Mouse (Mus musculus) kidney, postnatal 0 days (tissue): Measurements from ENCODE around the gene Ticrr. TPM values are rescaled to one million over a fixed set of nuclear protein-coding genes. Genes with fewer than 3 reads are reported as not detected.

ENCODE experiments used
- ATAC-seq: fragments of 200-750 bp; cut with Nextera tagmentation; replicated peaks from 2 replicates; pipeline ENCODE4 v1.8.0; 2017; ENCODE audit warnings: low read depth, moderate number of reproducible peaks, moderate TSS enrichment, moderate library complexity; ENCODE audit not compliant: low FRiP score
- DNase-seq: peaks from one replicate; pipeline ENCODE4 v3.0.0-alpha.2; 2016; ENCODE audit warnings: low spot score
- H3K27ac ChIP-seq: fragments of 300-500 bp; sonication (generic); 2 replicates; pipeline ENCODE4 v1.5.1; 2014; ENCODE audit warnings: mild to moderate bottlenecking
- H3K27me3 ChIP-seq: fragments of 300-500 bp; sonication (generic); 2 replicates; pipeline ENCODE4 v1.6.1; 2014; ENCODE audit warnings: low read length, mixed read lengths; ENCODE audit not compliant: insufficient read depth
- H3K36me3 ChIP-seq: fragments of 300-500 bp; sonication (generic); 2 replicates; pipeline ENCODE4 v1.6.1; 2014; ENCODE audit warnings: low read length, mixed read lengths; ENCODE audit not compliant: insufficient read depth
- H3K4me1 ChIP-seq: fragments of 300-500 bp; sonication (generic); replicated peaks from 2 replicates; pipeline ENCODE4 v1.6.1; 2014; ENCODE audit warnings: antibody characterized with exemption, low read length, mixed read lengths; ENCODE audit not compliant: insufficient read depth
- H3K4me2 ChIP-seq: fragments of 300-500 bp; sonication (generic); 2 replicates; pipeline ENCODE4 v1.6.1; 2014; ENCODE audit warnings: mild to moderate bottlenecking, low read length, moderate library complexity, mixed read lengths
- H3K4me3 ChIP-seq: fragments of 300-500 bp; sonication (generic); replicated peaks from 2 replicates; pipeline ENCODE4 v1.5.1; 2014; ENCODE audit warnings: low read depth, low read length
- H3K9ac ChIP-seq: fragments of 300-500 bp; sonication (generic); 2 replicates; pipeline ENCODE4 v1.6.1; 2014; ENCODE audit warnings: low read depth, low read length
- H3K9me3 ChIP-seq: fragments of 300-500 bp; sonication (generic); replicated peaks from 2 replicates; pipeline ENCODE4 v1.6.1; 2016; ENCODE audit warnings: low read length, inconsistent platforms, mixed read lengths
- CTCF ChIP-seq: IDR thresholded peaks from 2 replicates; pipeline ENCODE4 v1.5.1; 2016; ENCODE audit warnings: antibody characterized with exemption, low read depth, mild to moderate bottlenecking, moderate library complexity
- WGBS: fragments of 180-500 bp; shearing (Covaris S2); extraction: QIAGEN DNeasy Blood & Tissue Kit; methylation state at CpG from one replicate; pipeline ENCODE4 v1.1.7; 2014; 5-methylcytosine and 5-hydroxymethylcytosine counted together
- polyA plus RNA-seq: library from polyadenylated mRNA; unstranded; fragments of >200 nt; fragmentation: Nextera tagmentation; extraction: Ambion mirVana; gene quantifications from 2 replicates; pipeline ENCODE4 v1.2.1, GENCODE M21; 2015

Ticrr gene
- polyA plus RNA-seq, 1 experiment from 2014 or later: 3.1 TPM

DNA sequence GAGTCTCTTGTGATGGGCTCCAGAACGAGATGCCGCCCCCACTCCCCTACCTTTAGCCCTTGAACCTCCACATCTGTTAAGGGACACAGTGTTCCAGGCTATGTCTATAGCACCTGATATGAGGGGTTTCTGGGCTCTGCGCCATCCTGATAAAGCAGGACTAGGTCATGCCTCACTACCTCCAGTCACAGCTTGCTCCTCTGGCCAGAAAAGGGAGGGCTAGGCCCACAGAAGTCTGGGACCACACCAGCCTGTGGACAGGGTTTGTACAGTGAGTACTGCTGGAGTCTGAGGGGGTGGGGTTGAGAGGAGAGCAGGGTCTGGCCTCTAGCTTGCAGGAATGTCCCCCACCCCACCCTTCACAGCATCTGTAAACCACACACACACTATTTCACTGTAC, 12.8 kb upstream of the Ticrr start:
- WGBS: 55% methylated on average over 3 of the region's 3 CpGs
- DNase-seq: no peak
- Histone ChIP-seq H3K36me3 (no peaks in the 10 kb centered on the region), H3K9ac (no peak overlapping the region), H3K4me3 (no peak overlapping the region), H3K27ac (peak overlapping the region; percentile 64), H3K4me1 (no peaks in the 10 kb centered on the region), H3K4me2 (no peak overlapping the region), H3K27me3 (no peaks in the 10 kb centered on the region), H3K9me3 (no peaks in the 10 kb centered on the region)
- no peak for TF ChIP-seq CTCF
- ATAC-seq: peak; percentile 92

DNA sequence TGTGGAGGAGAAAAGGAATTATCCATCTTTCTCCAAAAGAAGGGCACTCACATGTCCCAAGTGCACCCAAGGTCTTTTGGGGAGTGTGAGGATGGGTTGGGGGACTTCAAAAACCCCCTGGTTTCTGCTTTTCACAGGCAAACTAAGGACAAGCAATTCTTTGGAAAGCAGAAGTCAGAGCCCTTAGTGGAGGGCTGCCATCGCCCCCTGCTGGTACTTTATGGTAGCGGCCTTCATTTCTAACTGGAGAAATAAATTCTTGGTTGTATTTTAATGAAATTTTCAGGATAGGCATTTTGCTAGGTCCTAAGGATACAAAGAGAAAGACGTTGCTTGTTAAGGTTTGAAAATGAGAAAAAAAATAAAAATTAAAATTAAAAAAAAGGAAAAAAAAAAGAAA, 11.0 kb upstream of the Ticrr start:
- no peak for ATAC-seq
- Histone ChIP-seq H3K9me3 (no peaks in the 10 kb centered on the region), H3K36me3 (no peaks in the 10 kb centered on the region), H3K27me3 (no peaks in the 10 kb centered on the region), H3K27ac (no peak overlapping the region), H3K9ac (no peak overlapping the region), H3K4me2 (no peak overlapping the region), H3K4me3 (no peak overlapping the region), H3K4me1 (no peaks in the 10 kb centered on the region)
- TF ChIP-seq CTCF: peak; percentile 87
- DNase-seq: peak; percentile 67
- 5% methylated on average over 3 of the region's 3 CpGs for WGBS

DNA sequence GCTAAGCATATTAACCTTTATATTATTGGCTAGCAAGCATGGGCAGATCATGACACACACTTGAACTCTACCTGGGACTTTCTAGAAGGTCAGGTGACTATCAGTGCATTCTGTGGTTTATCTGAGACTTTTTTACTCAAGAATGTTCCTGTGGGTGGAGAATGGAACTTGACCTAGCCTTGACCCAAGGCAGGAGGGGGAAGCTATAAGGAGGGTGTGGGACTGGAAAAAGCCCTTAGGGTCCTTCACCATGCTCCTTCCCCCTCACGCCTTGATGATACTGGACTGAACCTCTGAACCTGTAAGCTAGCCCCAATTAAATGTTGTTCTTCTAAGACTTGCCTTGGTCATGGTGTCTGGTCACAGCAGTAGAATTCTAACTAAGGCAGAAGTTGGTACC, 5.8 kb upstream of the Ticrr start:
- TF ChIP-seq CTCF: no peak
- no peaks in the 10 kb centered on the region for H3K9me3 ChIP-seq
- no peaks in the 10 kb centered on the region for H3K36me3 ChIP-seq
- H3K4me1 ChIP-seq: no peaks in the 10 kb centered on the region; the same call in 1 of the 2 replicates
- H3K4me3 ChIP-seq: no peak overlapping the region
- no peak overlapping the region for H3K27ac ChIP-seq
- ATAC-seq: no peak
- no peak overlapping the region for H3K9ac ChIP-seq
- H3K4me2 ChIP-seq: no peak overlapping the region
- no peaks in the 10 kb centered on the region for H3K27me3 ChIP-seq
- DNase-seq: no peak
- 68% methylated on average over 1 of the region's 1 CpGs for WGBS

DNA sequence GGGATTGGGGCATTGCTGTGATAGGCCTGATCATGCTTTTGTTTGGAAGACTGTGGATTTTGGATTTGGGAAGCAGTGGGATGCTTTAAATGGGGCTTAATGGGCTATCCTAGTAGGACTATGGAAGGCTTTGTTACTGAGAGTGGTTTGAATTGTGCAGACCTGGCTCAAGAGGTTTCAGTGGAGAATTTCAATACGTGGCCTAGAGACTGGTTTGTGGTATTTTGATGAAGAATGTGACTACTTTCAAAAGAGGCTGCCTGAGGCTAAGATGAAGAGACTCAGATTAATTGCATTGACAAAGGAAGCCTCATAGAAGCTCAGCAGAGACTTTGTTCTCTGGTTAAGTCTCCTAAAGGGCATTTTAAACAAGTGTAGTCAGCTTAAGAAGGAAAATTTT, 5.4 kb upstream of the Ticrr start:
- no peaks in the 10 kb centered on the region for H3K36me3 ChIP-seq
- TF ChIP-seq CTCF: no peak
- ATAC-seq (no peak), DNase-seq (no peak)
- no peaks in the 10 kb centered on the region for H3K27me3 ChIP-seq
- H3K4me1 ChIP-seq: no peaks in the 10 kb centered on the region; the same call in 1 of the 2 replicates
- WGBS: 62% methylated on average over 1 of the region's 1 CpGs
- no peaks in the 10 kb centered on the region for H3K9me3 ChIP-seq
- no peak overlapping the region for H3K4me3 ChIP-seq
- H3K4me2 ChIP-seq: no peak overlapping the region
- no peak overlapping the region for H3K9ac ChIP-seq
- no peak overlapping the region for H3K27ac ChIP-seq

DNA sequence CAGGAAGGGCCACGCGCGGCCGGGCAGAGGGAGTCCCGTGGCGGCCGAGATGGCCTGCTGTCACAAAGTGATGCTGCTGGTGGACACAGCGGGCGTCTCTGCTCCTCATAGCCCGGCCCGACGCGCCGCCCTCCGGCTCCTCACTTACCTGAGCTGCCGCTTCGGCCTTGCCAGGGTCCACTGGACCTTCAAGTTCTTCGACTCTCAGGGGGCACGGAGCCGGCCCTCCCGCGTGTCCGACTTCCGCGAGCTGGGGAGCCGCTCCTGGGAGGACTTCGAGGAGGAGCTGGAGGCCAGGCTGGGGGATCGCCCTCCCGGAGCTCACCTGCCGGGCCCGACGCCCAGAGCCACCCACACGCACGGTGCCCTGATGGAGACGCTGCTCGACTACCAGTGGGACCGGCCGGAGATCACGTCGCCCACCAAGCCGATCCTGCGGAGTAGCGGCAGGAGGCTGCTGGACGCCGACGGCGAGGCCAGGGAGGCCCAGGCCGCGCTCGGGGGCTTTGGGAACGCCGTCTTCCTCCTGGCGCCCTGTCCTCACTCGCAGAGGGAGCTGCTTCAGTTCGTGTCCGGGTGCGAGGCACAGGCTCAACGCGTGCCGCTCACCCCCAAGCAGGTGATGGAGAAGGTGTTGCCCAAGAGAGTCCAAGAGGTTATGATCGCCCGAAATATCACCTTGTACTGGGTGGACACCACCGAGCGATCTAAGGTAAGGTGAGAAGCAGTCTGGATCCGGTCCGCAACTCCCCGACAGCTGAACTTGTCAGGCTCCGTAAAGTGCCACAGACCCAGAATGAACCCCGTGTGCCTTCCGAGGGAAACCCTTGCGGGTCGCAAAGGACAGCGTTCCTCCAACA, 525 bp downstream of the Ticrr start:
- H3K4me1 ChIP-seq: peaks cover 3% of the 10 kb centered on the region; the same call in 1 of the 2 replicates
- DNase-seq (peak; percentile 20), ATAC-seq (peak; percentile 21)
- H3K9ac ChIP-seq: peak overlapping the region; percentile 55
- no peaks in the 10 kb centered on the region for H3K36me3 ChIP-seq
- H3K4me3 ChIP-seq: peak overlapping the region; percentile 88
- no peaks in the 10 kb centered on the region for H3K9me3 ChIP-seq
- H3K27me3 ChIP-seq: no peaks in the 10 kb centered on the region
- TF ChIP-seq CTCF: no peak
- H3K4me2 ChIP-seq: peak overlapping the region; percentile 91
- H3K27ac ChIP-seq: 0 out of 2 replicates have a peak overlapping the region, but pooled peaks have one; percentile 1
- WGBS: under 1% methylated on average over 72 of the region's 73 CpGs

DNA sequence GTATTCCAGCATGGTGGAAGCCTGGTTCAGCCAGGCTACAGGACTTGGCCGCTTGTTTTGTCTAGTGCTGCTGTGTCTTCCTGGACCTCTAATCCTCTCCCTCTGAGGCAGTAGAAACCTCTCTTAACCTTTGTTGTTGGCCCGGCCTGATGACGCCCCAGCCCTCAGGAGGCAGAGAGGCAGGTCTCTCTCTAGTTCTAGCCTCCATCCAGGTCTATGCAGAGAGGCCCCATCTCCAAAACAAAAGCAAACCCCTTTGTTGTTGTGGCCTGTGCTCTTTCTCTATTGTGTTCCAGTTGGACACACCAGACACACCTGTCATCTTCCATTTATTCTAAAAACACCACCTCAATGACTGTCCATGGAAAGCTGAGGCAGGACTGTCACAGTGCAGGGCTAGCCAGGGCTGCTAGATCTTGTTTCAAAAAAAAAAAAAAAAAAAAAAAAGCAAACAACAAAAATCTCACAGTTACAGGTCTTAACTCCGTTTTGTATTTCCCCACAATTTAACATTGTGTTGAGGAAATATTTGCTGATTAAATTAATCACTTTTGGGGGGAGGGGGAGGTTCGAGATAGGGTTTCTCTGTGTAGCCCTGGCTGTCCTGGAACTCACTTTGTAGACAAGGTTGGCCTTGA, 1.4 kb downstream of the Ticrr start:
- Histone ChIP-seq H3K27ac (no peak overlapping the region), H3K4me3 (peak overlapping the region; percentile 88), H3K27me3 (no peaks in the 10 kb centered on the region), H3K9me3 (no peaks in the 10 kb centered on the region), H3K4me2 (peak overlapping the region; percentile 91), H3K36me3 (no peaks in the 10 kb centered on the region), H3K4me1 (peaks cover 3% of the 10 kb centered on the region; the same call in 1 of the 2 replicates), H3K9ac (peak overlapping the region; percentile 55)
- TF ChIP-seq CTCF: no peak
- WGBS: 15% methylated on average over 5 of the region's 5 CpGs
- ATAC-seq (no peak), DNase-seq (no peak)
